Mouse (Mus musculus): ENCODE results near the gene Pdia2. TPM values are rescaled to one million over a fixed set of nuclear protein-coding genes. Genes with fewer than 3 reads are reported as not detected.
A peak's percentile ranks its signal among the peaks of the same experiment; 100 is the strongest.
"Not testable (repeated sequence)": the region's sequence is repeated elsewhere in the genome, so short reads cannot be mapped to it uniquely, and the experiment has no call there.

Pdia2 gene
- total RNA-seq, 2 experiments from 2014 or later = 0.32 to 0.73 TPM

DNA sequence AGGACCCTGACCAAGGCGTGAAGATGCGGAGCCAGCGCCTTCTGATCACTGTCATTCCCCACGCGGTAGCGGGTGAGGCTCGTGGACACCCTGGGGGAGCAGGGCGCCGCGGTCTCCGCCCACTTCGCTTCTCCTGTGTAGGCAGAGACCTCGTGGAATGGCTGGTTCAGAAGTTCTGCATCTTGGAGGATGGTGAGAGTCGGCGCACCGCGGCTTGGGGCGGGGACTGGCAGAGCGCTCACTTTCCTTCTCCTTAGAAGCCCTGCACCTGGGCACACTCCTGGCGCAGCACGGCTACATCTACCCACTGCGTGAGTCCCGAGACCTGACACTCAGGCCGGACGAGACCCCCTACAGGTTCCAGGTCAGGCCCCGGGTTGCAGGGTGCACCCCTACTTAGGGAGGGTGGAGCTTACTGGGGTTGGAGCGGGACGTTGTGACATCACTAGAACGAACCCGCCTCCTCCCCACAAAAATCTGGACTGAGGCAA is 4.5 kb upstream of the Pdia2 start:
- DNase-seq (ENCODE audit: low spot score in 2 of 2) = peak; percentile 68 to 82
- intact Hi-C loops (cut with DNase I) = loop anchor here (5.0 kb wide), 1 partner anchor 39 kb away; the partner anchor contains the start of gene Fam234a

- intact Hi-C loops (cut with DNase I) = loop anchor here (5.0 kb wide), 1 partner anchor 40 kb away; the partner anchor contains the start of gene Fam234a
- DNase-seq (ENCODE audit: low spot score in 2 of 2) = peak; percentile 31 to 56
These were observed 3.9 kb upstream of the Pdia2 start, which contains the start of gene Rgs11 for GRCm38 (mm10) chr17:26202737-26203136. Gene Rgs11, plus strand, starts transcription at chr17:26202951.

- no peak for DNase-seq (ENCODE audit: low spot score in 2 of 2)
- intact Hi-C loops (cut with DNase I) = loop anchor here (5.0 kb wide), 1 partner anchor 40 kb away; the partner anchor contains the start of gene Fam234a
These were observed 3.1 kb upstream of the Pdia2 start for GRCm38 (mm10) chr17:26201998-26202397.

- intact Hi-C loops (cut with DNase I) = loop anchor here (5.0 kb wide), 1 partner anchor 41 kb away; the partner anchor contains the start of gene Fam234a
- DNase-seq (ENCODE audit: low spot score in 2 of 2) = peak; percentile 29 to 42
These were observed 2.2 kb upstream of the Pdia2 start for GRCm38 (mm10) chr17:26200831-26201705.

DNA sequence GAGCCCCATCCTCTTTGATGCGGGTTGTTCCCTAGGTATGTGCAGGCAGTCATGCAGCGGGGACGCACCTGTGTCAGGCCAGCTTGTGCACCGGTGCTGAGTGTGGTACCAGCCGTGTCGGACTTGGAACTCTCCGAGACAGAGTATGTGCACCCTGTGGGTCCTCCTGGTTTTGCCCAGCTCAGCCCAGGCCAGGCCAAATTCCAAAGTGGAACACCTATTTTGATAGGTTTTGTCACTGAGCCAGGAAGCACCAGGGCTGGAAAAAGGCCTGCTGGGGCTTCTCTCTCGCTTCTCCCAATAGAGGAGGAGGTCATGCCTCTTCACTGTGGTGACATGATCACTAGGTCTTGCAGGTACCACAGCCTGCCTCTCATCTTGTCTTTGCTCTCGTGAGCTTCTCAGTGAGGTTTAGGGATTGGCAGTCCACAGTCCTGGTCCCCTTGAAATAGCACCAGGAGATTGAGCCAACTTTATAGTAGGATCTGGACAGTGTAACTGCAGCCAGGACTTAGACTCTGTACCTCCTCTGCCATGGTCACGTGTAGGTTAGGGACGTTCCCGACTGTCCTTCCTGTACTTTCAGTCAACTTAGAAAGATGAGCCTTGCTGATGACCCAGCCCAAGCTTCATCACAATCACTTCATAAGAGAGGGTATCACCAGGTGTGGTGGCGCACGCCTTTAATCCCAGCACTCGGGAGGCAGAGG is 6.3 kb downstream of the Pdia2 start:
- no peak for DNase-seq (ENCODE audit: low spot score in 2 of 2)
- intact Hi-C loops (cut with DNase I) = no loop called here

DNA sequence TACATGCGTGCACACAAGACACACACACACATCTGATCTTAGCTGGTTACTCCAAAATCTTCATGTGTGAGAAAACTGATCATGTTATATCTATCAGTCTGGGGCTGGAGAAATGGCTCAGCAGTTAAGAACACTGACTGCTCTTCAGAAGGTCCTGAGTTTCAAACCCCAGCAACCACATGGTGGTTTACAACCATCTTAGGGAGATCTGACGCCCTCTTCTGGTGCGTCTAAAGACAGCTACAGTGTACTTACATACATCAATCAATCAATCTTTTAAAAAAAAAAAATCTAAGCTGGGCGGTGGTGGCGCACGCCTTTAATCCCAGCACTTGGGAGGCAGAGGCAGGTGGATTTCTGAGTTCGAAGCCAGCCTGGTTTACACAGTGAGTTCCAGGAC is 7.4 kb downstream of the Pdia2 start:
- intact Hi-C loops (cut with DNase I); DNase-seq (ENCODE audit: low spot score in 2 of 2): not testable (repeated sequence)

- DNase-seq (ENCODE audit: low spot score in 2 of 2) = no peak
- intact Hi-C loops (cut with DNase I) = no loop called here
These were observed 10.6 kb downstream of the Pdia2 start for GRCm38 (mm10) chr17:26188091-26188805.

DNA sequence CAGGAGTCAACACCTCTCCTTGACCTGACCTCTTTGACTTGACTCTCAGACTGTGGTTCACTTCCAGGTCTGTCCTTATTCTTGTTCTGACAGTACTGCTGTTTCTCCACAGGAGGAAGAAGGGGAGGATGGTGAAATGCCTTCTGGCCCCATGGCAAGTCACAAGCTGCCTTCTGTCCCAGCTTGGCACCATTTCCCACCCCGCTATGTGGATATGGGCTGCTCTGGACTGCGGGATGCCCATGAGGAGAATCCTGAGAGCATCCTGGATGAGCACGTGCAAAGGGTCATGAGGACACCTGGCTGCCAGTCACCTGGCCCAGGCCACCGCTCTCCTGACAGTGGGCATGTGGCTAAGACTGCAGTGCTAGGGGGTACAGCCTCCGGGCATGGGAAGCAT is 11.3 kb downstream of the Pdia2 start:
- intact Hi-C loops (cut with DNase I) = no loop called here
- DNase-seq (ENCODE audit: low spot score in 2 of 2) = no peak

- DNase-seq (ENCODE audit: low spot score in 2 of 2) = peak in 1 of 2 experiments; percentile 58
These were observed 17.7 kb downstream of the Pdia2 start for GRCm38 (mm10) chr17:26181179-26181578.

DNA sequence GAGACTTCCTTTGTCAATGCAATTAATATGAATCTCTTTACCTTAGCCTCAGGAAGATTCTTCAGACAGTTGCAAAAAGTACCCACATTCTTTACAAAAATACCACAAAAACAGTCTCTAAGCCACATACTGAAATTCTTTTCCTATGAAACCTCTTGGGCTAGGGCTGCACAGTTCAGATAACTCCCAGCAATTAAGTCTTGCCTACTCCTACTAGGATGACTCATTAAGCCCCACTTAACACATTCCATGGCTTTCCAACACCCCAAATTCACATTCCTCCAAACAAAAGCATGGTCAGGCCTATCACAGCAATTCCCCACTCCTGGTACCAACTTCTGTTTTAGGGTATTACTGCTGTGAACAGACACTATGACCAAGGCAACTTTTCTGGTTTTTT is 20.3 kb downstream of the Pdia2 start:
- no peak for DNase-seq (ENCODE audit: low spot score in 2 of 2)
- intact Hi-C loops (cut with DNase I) = no loop called here

More at GRCm38 (mm10) chr17:26181179-26181578, 17.7 kb downstream of the Pdia2 start:
- intact Hi-C loops (cut with DNase I) = no loop called here

DNA sequence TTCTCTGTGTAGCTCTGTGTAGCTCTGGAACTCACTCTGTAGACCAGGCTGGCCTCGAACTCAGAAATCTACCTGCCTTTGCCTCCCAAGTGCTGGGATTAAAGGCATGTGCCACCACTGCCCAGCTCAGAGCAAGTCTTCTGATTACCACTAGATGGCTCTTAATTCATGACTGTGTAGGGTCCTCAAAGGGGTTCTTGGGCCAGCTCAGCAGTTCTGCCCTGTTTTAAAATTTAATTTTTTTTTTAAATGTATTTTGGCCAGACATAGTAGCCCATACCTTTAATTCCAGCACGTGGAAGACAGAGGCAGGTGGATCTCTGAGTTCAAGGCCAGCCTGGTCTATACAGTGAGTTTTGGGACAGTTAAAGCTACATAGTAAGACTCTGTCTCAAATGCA is 23.6 kb downstream of the Pdia2 start:
- intact Hi-C loops (cut with DNase I); DNase-seq (ENCODE audit: low spot score in 2 of 2): not testable (repeated sequence)

GRCm38 (mm10) chr17:26168039-26168438 is 30.8 kb downstream of the Pdia2 start:
- intact Hi-C loops (cut with DNase I) = no loop called here
- no peak for DNase-seq (ENCODE audit: low spot score in 2 of 2)

- intact Hi-C loops (cut with DNase I) = no loop called here
- DNase-seq (ENCODE audit: low spot score in 2 of 2) = no peak
These were observed 36.2 kb downstream of the Pdia2 start for GRCm38 (mm10) chr17:26162736-26163135.

- intact Hi-C loops (cut with DNase I) = no loop called here
- DNase-seq (ENCODE audit: low spot score in 2 of 2) = no peak
These were observed 46.8 kb downstream of the Pdia2 start for GRCm38 (mm10) chr17:26151886-26152630.

GRCm38 (mm10) chr17:26149056-26149455 is 49.8 kb downstream of the Pdia2 start:
- no peak for DNase-seq (ENCODE audit: low spot score in 2 of 2)
- intact Hi-C loops (cut with DNase I) = no loop called here
